Mouse (Mus musculus): Measurements from ENCODE around the gene Rhbdd1. TPM values are rescaled to one million over a fixed set of nuclear protein-coding genes. Genes with fewer than 3 reads are reported as not detected.

The Rhbdd1 gene
- total RNA-seq, 2 experiments from 2014 or later, result 8.7 to 9.9 TPM

DNA sequence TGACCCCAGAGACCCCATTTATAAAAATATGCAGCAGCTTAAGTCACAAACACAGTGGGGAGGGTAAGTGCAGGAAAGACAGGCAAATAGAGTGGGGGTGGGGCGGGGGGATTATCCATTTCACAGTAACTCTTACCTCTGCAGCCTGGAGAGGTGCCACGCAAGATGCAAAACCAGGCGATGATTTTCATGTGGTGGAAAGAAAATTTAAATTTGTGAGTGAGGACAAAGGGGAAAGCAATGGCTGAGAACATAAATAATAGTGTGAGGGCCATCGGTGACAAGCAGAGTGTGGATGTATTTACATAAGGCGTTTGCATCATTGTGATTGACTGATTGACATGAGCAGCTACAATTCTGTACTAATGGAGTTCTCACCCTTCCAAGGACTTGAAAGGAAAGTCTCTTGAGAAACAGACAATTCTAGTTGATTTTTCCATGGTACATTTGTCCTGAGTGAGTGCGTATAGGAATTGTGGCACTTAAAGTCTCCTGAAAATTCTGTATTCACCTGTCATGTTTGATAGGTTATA is 149.1 kb downstream of the Rhbdd1 start:
- no peak for DNase-seq
- intact Hi-C loops (cut with DNase I; ENCODE audit: low total_unique reads), result no loop called here

DNA sequence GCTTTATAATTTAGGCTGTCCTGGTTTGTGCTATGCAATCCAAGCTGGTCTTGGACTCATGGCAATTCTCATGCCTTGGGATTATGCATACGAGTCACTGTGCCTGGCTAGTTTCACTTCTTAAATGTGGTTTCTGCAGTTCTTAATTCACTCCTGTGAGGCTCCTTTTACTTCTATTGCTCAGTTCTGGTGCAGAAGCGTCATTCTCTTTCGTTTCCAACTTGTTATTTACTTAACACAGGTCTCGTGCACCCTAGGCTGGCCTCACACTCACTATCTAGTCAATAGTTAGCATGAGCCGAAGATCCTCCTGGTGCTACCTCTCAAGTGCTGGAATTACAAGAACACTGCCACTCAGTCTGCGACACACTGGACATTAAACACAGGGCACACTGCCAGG is 152.6 kb downstream of the Rhbdd1 start:
- DNase-seq, result no peak
- intact Hi-C loops (cut with DNase I; ENCODE audit: low total_unique reads), result no loop called here

DNA sequence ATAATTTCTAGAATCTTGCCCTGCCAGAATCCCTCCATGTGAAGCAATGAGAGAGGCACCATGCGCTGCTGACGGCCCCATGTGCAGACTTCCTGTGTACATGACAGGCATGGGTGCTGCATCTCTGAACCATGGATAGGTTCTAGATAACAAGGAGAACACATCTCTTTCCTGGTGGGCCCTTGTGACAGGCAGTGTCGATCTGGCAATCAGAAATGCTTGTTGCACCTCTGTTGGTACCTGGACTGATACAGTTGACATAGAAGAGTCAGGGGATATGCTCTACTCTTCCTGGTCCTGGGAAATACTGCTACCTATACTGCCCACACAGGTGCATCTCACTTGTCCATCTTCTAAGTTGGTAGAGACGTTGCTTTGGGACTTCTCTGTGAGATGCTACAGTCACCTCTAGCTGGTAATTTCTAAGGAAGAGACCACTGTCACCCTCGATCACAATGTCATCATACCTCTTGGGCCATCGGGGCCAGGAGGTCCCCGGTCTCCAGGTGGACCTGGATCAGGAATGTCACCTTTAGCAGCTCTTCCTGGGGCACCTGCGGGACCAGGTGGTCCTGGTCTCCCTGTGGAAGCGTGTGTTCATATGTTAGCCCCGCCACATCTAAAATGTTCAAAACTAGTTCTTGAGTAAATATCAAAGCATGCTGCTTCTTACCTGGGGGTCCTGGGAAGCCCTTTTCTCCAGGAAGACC is 154.4 kb downstream of the Rhbdd1 start:
- no peak for DNase-seq
- intact Hi-C loops (cut with DNase I; ENCODE audit: low total_unique reads), result loop anchor here (10.0 kb wide), 1 partner anchor 1156 kb away; no protein-coding TSS in a partner anchor

- no peak for DNase-seq
- intact Hi-C loops (cut with DNase I; ENCODE audit: low total_unique reads), result loop anchor here (10.0 kb wide), 1 partner anchor 1159 kb away; no protein-coding TSS in a partner anchor
Measured at GRCm38 (mm10) chr1:82473467-82473866, 157.2 kb downstream of the Rhbdd1 start.

DNA sequence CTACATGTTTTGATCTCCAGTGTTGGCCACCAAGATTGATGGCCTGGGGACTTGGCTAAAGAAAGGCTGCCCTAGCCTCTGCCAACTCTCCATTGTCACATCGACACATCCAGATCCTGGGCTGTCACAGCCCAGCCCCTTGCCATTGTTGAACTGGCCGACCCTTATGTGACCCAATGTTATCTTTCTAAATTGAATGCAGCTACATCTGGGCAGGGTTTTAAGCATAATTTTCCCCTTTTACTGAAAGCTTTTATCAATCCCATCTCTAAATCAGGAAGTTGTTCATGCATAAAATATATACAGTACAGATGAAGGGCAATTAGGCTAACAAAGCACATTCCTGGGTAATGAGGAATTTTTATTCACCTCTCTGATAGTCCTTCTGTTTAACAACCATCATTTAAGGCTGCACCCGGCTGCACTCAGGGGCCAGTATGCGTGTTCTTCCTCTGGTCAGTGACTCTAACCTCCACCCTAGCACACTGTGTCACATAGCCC is 158.3 kb downstream of the Rhbdd1 start:
- peak; percentile 16 for DNase-seq
- intact Hi-C loops (cut with DNase I; ENCODE audit: low total_unique reads), result loop anchor here (10.0 kb wide), 1 partner anchor 1160 kb away; no protein-coding TSS in a partner anchor

GRCm38 (mm10) chr1:82475254-82475653 is 159.0 kb downstream of the Rhbdd1 start:
- no peak for DNase-seq
- intact Hi-C loops (cut with DNase I; ENCODE audit: low total_unique reads), result loop anchor here (10.0 kb wide), 1 partner anchor 1160 kb away; no protein-coding TSS in a partner anchor

DNA sequence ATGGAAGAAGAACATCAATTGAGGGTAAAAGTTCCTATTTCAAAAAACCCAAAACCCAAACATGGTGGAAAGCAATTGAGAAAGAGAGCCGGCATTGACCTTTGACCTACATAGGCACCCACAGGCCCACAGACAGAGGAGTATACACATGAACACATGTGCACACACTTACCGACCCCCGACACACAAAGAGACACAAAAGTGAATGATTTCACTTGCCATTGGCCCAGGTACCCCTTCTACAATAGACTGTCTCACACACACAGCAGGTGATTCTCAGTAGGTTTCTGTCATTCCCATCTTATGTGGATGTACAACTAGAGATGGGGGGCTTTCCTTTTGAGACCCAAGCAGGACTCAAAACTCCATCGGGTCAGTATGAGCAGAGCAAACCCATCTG is 159.6 kb downstream of the Rhbdd1 start:
- intact Hi-C loops (cut with DNase I; ENCODE audit: low total_unique reads), result loop anchor here (10.0 kb wide), 1 partner anchor 1161 kb away; no protein-coding TSS in a partner anchor
- no peak for DNase-seq

DNA sequence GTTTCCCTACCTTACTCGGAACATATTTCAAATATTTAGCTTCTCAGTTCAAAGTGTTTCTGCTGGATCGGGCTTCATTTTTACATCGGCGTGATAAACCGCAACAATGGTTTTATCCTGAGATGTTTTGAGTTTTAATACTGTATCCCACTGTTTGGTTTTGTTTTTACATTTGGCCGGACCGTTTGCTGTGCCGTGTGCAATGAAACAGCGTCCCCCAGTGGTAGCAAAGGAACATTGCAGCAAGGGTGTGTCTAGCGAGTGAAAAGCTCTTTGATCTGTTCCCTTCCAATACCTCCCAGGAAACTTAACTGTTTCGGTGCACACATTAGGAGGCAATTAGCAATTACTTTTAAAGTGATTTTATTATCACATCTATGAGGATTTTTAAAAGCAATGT is 160.0 kb downstream of the Rhbdd1 start:
- intact Hi-C loops (cut with DNase I; ENCODE audit: low total_unique reads), result loop anchor here (10.0 kb wide), 1 partner anchor 1161 kb away; no protein-coding TSS in a partner anchor
- DNase-seq, result peak; percentile 27

DNA sequence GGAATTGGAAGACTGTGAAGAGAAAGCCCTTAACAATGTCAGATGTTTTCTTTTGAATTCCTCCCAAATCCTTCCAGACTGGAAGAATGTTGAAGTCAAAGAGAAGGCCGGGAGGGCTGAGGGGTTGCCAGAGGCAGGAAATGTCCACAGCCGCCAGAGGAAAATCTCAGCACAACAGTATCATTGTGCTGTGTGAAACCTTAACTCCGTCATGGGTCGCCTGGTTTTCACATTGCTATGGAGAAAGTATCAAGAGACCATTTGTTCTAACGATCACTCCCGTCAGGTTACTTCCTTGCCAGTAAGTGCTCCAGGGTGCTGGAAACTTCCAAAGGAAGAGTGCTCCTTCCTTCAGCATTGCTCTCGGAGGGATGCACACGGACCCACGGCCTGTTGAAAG is 160.5 kb downstream of the Rhbdd1 start:
- intact Hi-C loops (cut with DNase I; ENCODE audit: low total_unique reads), result loop anchor here (10.0 kb wide), 1 partner anchor 1162 kb away; no protein-coding TSS in a partner anchor
- DNase-seq, result peak; percentile 42

GRCm38 (mm10) chr1:82479696-82480487 is 163.6 kb downstream of the Rhbdd1 start:
- intact Hi-C loops (cut with DNase I; ENCODE audit: low total_unique reads), result loop anchor here (10.0 kb wide), 1 partner anchor 1165 kb away; no protein-coding TSS in a partner anchor
- no peak for DNase-seq

GRCm38 (mm10) chr1:82482371-82482770 is 166.1 kb downstream of the Rhbdd1 start:
- no peak for DNase-seq
- intact Hi-C loops (cut with DNase I; ENCODE audit: low total_unique reads), result no loop called here

DNA sequence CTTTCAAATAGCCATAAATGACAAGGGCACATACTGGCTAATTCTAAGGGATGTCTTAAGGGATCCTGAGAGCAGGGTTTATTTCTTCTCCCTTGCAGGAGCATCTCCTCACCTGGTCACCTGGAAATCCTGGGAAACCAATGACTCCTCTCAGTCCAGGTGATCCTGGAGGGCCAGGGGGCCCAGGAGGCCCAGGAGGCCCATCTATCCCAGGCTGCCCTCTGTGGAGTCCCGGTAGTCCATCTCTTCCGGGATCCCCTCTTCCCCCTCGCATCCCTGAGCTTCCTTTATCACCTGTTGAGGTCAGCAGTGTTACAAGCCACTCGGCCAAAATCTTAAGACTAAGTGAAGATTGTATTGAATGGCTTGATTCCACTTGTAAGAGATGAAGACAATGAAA is 170.1 kb downstream of the Rhbdd1 start:
- DNase-seq, result no peak
- intact Hi-C loops (cut with DNase I; ENCODE audit: low total_unique reads), result no loop called here

GRCm38 (mm10) chr1:82491954-82492353 is 175.7 kb downstream of the Rhbdd1 start:
- intact Hi-C loops (cut with DNase I; ENCODE audit: low total_unique reads), result no loop called here
- no peak for DNase-seq

Small RNAs within 50 kb of the gene (microRNA-seq; reads per million reads assigned to microRNA genes)
- gene Gm22112, result 0 reads per million in 2 experiments

Other genes with a start within 250 kb of the Rhbdd1 start
- gene Gm9747, start 83.3 kb upstream of the Rhbdd1 start, total RNA-seq (2021), result not detected
- gene Irs1, start 25.0 kb upstream of the Rhbdd1 start, total RNA-seq (2021), result 10 to 100 TPM; 43.0 to 60.6 TPM

Data from gastrocnemius, postnatal 14 days (tissue).